Mouse (Mus musculus) intestine, embryonic 16.5 days (tissue): ENCODE measurements around the gene Syne3. TPM values are rescaled to one million over a fixed set of nuclear protein-coding genes. Genes with fewer than 3 reads are reported as not detected.

Experiments
- ATAC-seq: fragments of 200-750 bp; cut with Nextera tagmentation; 2 replicates; pipeline ENCODE4 v1.8.0; 2017; ENCODE audit warnings: moderate TSS enrichment, moderate library complexity
- H3K27ac ChIP-seq: fragments of 300-500 bp; sonication (generic); 2 replicates; pipeline ENCODE4 v1.5.1; 2014; ENCODE audit warnings: mild to moderate bottlenecking, low read length
- H3K27me3 ChIP-seq: fragments of 300-500 bp; sonication (generic); replicated peaks from 2 replicates; pipeline ENCODE4 v1.6.1; 2014; ENCODE audit warnings: low read length, control low read depth, mixed read lengths; ENCODE audit not compliant: control insufficient read depth, insufficient read depth
- H3K36me3 ChIP-seq: fragments of 300-500 bp; sonication (generic); 2 replicates; pipeline ENCODE4 v1.6.1; 2014; ENCODE audit warnings: low read length, control low read depth; ENCODE audit not compliant: control insufficient read depth, insufficient read depth
- H3K4me1 ChIP-seq: fragments of 300-500 bp; sonication (generic); 2 replicates; pipeline ENCODE4 v1.6.1; 2014; ENCODE audit warnings: low read length, control low read depth, mixed read lengths; ENCODE audit not compliant: control insufficient read depth, insufficient read depth
- H3K4me2 ChIP-seq: fragments of 300-500 bp; sonication (generic); 2 replicates; pipeline ENCODE4 v1.6.1; 2014; ENCODE audit warnings: low read depth, low read length, control low read depth
- H3K4me3 ChIP-seq: fragments of 300-500 bp; sonication (generic); 2 replicates; pipeline ENCODE4 v1.5.1; 2014; ENCODE audit warnings: mild to moderate bottlenecking, low read length
- H3K9ac ChIP-seq: fragments of 300-500 bp; sonication (generic); 2 replicates; pipeline ENCODE4 v1.6.1; 2014; ENCODE audit warnings: low read depth, low read length
- H3K9me3 ChIP-seq: fragments of 300-500 bp; sonication (generic); 2 replicates; pipeline ENCODE4 v1.6.1; 2016; ENCODE audit warnings: low read length, control low read depth; ENCODE audit not compliant: control insufficient read depth
- WGBS: fragments of 180-500 bp; shearing (Covaris S2); extraction: QIAGEN DNeasy Blood & Tissue Kit; methylation state at CpG from one replicate; pipeline ENCODE4 v1.1.7; 2014; 5-methylcytosine and 5-hydroxymethylcytosine counted together
- microRNA-seq: library from miRNA; unstranded; fragments of <30 nt; microRNA quantifications from one replicate; pipeline ENCODE4, GENCODE M21; 2016
- polyA plus RNA-seq: library from polyadenylated mRNA; unstranded; fragments of >200 nt; fragmentation: Nextera tagmentation; extraction: Ambion mirVana; gene quantifications from 2 replicates; pipeline ENCODE4 v1.2.1, GENCODE M21; 2015

Gene Syne3
- polyA plus RNA-seq, 1 experiment from 2014 or later = 0.51 TPM

GRCm38 (mm10) chr12:104882061-104882460 is 127.5 kb downstream of the Syne3 start:
- ATAC-seq = peak; percentile 71
- Histone ChIP-seq H3K9ac (no peak overlapping the region), H3K27ac (peak overlapping the region; percentile 90), H3K4me1 (peaks cover 16% of the 10 kb centered on the region), H3K27me3 (no peaks in the 10 kb centered on the region), H3K4me3 (no peak overlapping the region), H3K4me2 (no peak overlapping the region), H3K9me3 (no peaks in the 10 kb centered on the region), H3K36me3 (no peaks in the 10 kb centered on the region)
- WGBS = 32% methylated on average over 2 of the region's 2 CpGs

GRCm38 (mm10) chr12:104881518-104882060 is 128.0 kb downstream of the Syne3 start:
- Histone ChIP-seq H3K4me2 (no peak overlapping the region), H3K9ac (no peak overlapping the region), H3K36me3 (no peaks in the 10 kb centered on the region), H3K4me3 (no peak overlapping the region), H3K27me3 (no peaks in the 10 kb centered on the region), H3K9me3 (no peaks in the 10 kb centered on the region), H3K27ac (peak overlapping the region; percentile 90), H3K4me1 (peaks cover 16% of the 10 kb centered on the region)
- WGBS = 49% methylated on average over 4 of the region's 4 CpGs
- ATAC-seq = peak; percentile 94

- Histone ChIP-seq H3K9ac (no peak overlapping the region), H3K4me2 (no peak overlapping the region), H3K9me3 (no peaks in the 10 kb centered on the region), H3K36me3 (no peaks in the 10 kb centered on the region), H3K4me1 (peaks cover 16% of the 10 kb centered on the region), H3K27me3 (no peaks in the 10 kb centered on the region), H3K4me3 (no peak overlapping the region), H3K27ac (no peak overlapping the region)
- WGBS = 73% methylated on average over 12 of the region's 12 CpGs
- ATAC-seq = no peak
Observed at GRCm38 (mm10) chr12:104880367-104880766, 129.2 kb downstream of the Syne3 start.

Small RNAs within 50 kb of the gene (microRNA-seq; reads per million reads assigned to microRNA genes)
- 4.1 reads per million, percentile 11 among the genes with 10 or more reads in this experiment for gene Mir3069

Other genes starting within 250 kb of the Syne3 start
- gene Clmn, start 144.7 kb downstream of the Syne3 start, polyA plus RNA-seq = 2.9 and 3.0 TPM in 2 replicates
- 185 and 199 TPM in 2 replicates for gene Glrx5, start 22.9 kb upstream of the Syne3 start, polyA plus RNA-seq
- not detected in 2 replicates for gene Tcl1b2, start 136.2 kb upstream of the Syne3 start, polyA plus RNA-seq
- not detected in 2 replicates for gene Tcl1b1, start 149.9 kb upstream of the Syne3 start, polyA plus RNA-seq
- not detected in 2 replicates for gene Tcl1b5, start 166.5 kb upstream of the Syne3 start, polyA plus RNA-seq
- gene Tcl1b3, start 181.2 kb upstream of the Syne3 start, polyA plus RNA-seq = not detected in 2 replicates
- not detected in 2 replicates for gene Tcl1b4, start 192.1 kb upstream of the Syne3 start, polyA plus RNA-seq
- not detected in 2 replicates for gene Tcl1, start 213.0 kb upstream of the Syne3 start, polyA plus RNA-seq